In the genomic region with DNA sequence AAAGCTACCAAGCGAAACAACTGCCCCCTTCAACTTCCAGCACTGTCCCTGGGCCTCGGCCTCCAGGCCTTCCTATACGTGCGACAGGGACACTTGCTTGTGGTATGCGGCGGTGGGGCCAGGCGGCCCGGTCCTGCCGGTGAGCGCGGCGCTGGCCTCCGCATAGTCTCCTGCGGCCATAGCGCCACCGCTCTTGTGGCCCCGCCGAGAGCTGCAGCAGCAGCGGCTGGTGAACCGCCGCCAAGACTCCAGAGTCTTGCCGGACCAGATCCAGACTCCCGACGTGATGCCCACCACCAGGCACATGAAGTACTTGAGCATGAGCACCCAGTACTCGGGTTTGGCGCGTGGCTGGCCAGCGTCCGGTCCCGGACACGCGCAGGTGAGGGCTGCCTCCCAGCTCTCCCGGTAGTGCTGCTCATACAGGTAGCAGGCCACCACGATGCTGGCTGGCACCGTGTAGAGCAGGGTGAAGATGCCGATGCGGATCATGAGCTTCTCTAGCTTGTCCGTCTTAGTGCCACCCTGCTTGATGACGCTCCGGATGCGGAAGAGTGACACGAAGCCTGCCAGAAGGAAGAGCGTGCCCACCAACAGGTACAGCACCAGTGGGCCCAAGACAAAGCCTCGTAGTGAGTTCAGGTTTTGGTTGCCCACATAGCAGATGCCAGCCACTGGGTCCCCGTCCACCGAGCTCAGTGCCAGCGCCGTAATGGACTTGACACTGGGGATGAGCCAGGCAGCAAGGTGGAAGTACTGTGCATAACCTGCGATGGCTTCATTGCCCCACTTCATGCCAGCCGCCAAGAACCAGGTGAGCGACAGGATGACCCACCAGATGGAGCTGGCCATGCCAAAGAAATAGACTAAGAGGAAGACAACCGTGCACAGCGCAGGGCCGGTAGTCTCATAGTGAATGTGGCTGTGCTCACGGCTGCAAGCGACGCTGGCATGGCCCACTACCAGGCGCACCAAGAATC, we compare ENCODE assay signal across 8 mouse cellular contexts. TPM values are rescaled to one million over a fixed set of nuclear protein-coding genes. Genes with fewer than 3 reads are reported as not detected.
DNase-seq lines count a peak whose midpoint lies in the region; ATAC-seq and TF ChIP-seq lines count a peak whose summit lies in the region.

No protein-coding gene starts in this region.

- H3K4me2 ChIP-seq in heart, postnatal 0 days (ENCODE audit: low read depth, low read length): peak overlapping the region; percentile 81
- H3K4me2 ChIP-seq in midbrain, embryonic 11.5 days: peak overlapping the region; percentile 97
- peak overlapping the region; percentile 89 for H3K4me2 ChIP-seq in stomach, embryonic 14.5 days (replicated peaks; ENCODE audit: low read depth, low read length)

- TF ChIP-seq CTCF in heart, postnatal 0 days (IDR thresholded peaks at IDR 0.05; ENCODE audit: low read depth): peak; percentile 30

- TF ChIP-seq EP300 in heart, postnatal 0 days (IDR thresholded peaks at IDR 0.05; ENCODE audit: low read depth): no peak

- H3K4me1 ChIP-seq in heart, postnatal 0 days (ENCODE audit: control insufficient read depth, insufficient read depth): peaks cover 29% of the 10 kb centered on the region
- H3K4me1 ChIP-seq in midbrain, embryonic 11.5 days (ENCODE audit: control insufficient read depth, insufficient read depth, low read length): peaks cover 31% of the 10 kb centered on the region
- H3K4me1 ChIP-seq in stomach, embryonic 14.5 days (ENCODE audit: control insufficient read depth, insufficient read depth, low read length): peaks cover 19% of the 10 kb centered on the region; the same call in 1 of the 2 replicates

- peak overlapping the region; percentile 72 for H3K4me3 ChIP-seq in heart, postnatal 0 days (ENCODE audit: low read depth, low read length)
- H3K4me3 ChIP-seq in midbrain, embryonic 11.5 days (ENCODE audit: low read depth, low read length): peak overlapping the region; percentile 58
- H3K4me3 ChIP-seq in stomach, embryonic 14.5 days (ENCODE audit: low read depth, low read length): peak overlapping the region; percentile 64

- no peak for ATAC-seq in heart, postnatal 0 days (ENCODE audit: insufficient read depth, low read depth)
- no peak for ATAC-seq in midbrain, embryonic 11.5 days (ENCODE audit: low FRiP score)
- no peak for ATAC-seq in stomach, embryonic 14.5 days (ENCODE audit: insufficient number of reproducible peaks, insufficient read depth, low FRiP score, low read depth)
- ATAC-seq in activated CD4-positive, CD25-positive, alpha-beta regulatory T cell, adult 4 months: no peak

- 47% methylated on average over 58 of the region's 58 CpGs for WGBS in heart, postnatal 0 days
- 36% methylated on average over 58 of the region's 58 CpGs for WGBS in midbrain, embryonic 11.5 days
- 36% methylated on average over 58 of the region's 58 CpGs for WGBS in stomach, embryonic 14.5 days

- H3K9me3 ChIP-seq in heart, postnatal 0 days (replicated peaks; ENCODE audit: control insufficient read depth, low read length): no peaks in the 10 kb centered on the region
- H3K9me3 ChIP-seq in midbrain, embryonic 11.5 days (ENCODE audit: control insufficient read depth, low read length): no peaks in the 10 kb centered on the region
- no peaks in the 10 kb centered on the region for H3K9me3 ChIP-seq in stomach, embryonic 14.5 days (ENCODE audit: control insufficient read depth, low read depth, low read length)

- H3K27ac ChIP-seq in heart, postnatal 0 days (ENCODE audit: low read depth): no peak overlapping the region
- H3K27ac ChIP-seq in midbrain, embryonic 11.5 days (ENCODE audit: low read depth, low read length): no peak overlapping the region
- H3K27ac ChIP-seq in stomach, embryonic 14.5 days (ENCODE audit: low read length): peak overlapping the region; percentile 27; the same call in 1 of the 2 replicates

- H3K36me3 ChIP-seq in heart, postnatal 0 days (replicated peaks; ENCODE audit: control insufficient read depth, insufficient read depth, low read length): peaks cover 3% of the 10 kb centered on the region; the same call in 1 of the 2 replicates
- H3K36me3 ChIP-seq in midbrain, embryonic 11.5 days (ENCODE audit: control insufficient read depth, insufficient read depth, low read length): no peaks in the 10 kb centered on the region
- H3K36me3 ChIP-seq in stomach, embryonic 14.5 days (ENCODE audit: control insufficient read depth, insufficient read depth, low read length): peaks cover 10% of the 10 kb centered on the region

- H3K9ac ChIP-seq in heart, postnatal 0 days (replicated peaks; ENCODE audit: low read depth, low read length): peak overlapping the region; percentile 47
- H3K9ac ChIP-seq in midbrain, embryonic 11.5 days (ENCODE audit: low read length): peak overlapping the region; percentile 38
- peak overlapping the region; percentile 66 for H3K9ac ChIP-seq in stomach, embryonic 14.5 days (replicated peaks; ENCODE audit: low read depth, low read length)

- no peaks in the 10 kb centered on the region for H3K27me3 ChIP-seq in heart, postnatal 0 days (ENCODE audit: control insufficient read depth, insufficient read depth, low read length)
- H3K27me3 ChIP-seq in midbrain, embryonic 11.5 days (ENCODE audit: control insufficient read depth, insufficient read depth, low read length): peaks cover 41% of the 10 kb centered on the region
- H3K27me3 ChIP-seq in stomach, embryonic 14.5 days (ENCODE audit: control insufficient read depth, insufficient read depth, low read length): no peaks in the 10 kb centered on the region

- DNase-seq in urinary bladder, postnatal 14 days (ENCODE audit: low spot score): peak; percentile 28
- DNase-seq in urinary bladder, postnatal 25 days (ENCODE audit: low spot score): no peak
- peak; percentile 59 for DNase-seq in embryo, embryonic 9.5 days (ENCODE audit: extremely low spot score)
- peak; percentile 43 for DNase-seq in heart, postnatal 0 days (ENCODE audit: low spot score)
- DNase-seq in kidney, postnatal 36 days: peak; percentile 29 to 67
- DNase-seq in midbrain, embryonic 11.5 days (ENCODE audit: low spot score, missing footprints): peak; percentile 92

RNA-seq across cellular contexts. Expression of a gene that starts 2.5 kb away (rescaled TPM):
- 6.0 and 17.9 TPM in 2 replicates for total RNA-seq in heart, postnatal 0 days (2014; rRNA removed; ENCODE audit: low replicate concordance)
- polyA plus RNA-seq in heart, postnatal 0 days (2015; fragmentation: Nextera tagmentation; extraction: Ambion mirVana): 1.3 and 1.4 TPM in 2 replicates
- 0.18 and 0.52 TPM in 2 replicates for polyA plus RNA-seq in midbrain, embryonic 11.5 days (2014; fragmentation: Nextera tagmentation; extraction: Ambion mirVana)
- polyA plus RNA-seq in stomach, embryonic 14.5 days (2014; fragmentation: Nextera tagmentation; extraction: Ambion mirVana): 11.6 and 11.8 TPM in 2 replicates
- under 1 TPM; 0.53 to 0.64 TPM for polyA plus RNA-seq in activated CD4-positive, CD25-positive, alpha-beta regulatory T cell, adult 4 months (2017; shearing (Covaris generic))

RNA-seq across cellular contexts. Expression of a gene that starts 44.8 kb away (rescaled TPM):
- 9.7 and 12.7 TPM in 2 replicates for total RNA-seq in heart, postnatal 0 days (2014; rRNA removed; ENCODE audit: low replicate concordance)
- 2.5 and 3.4 TPM in 2 replicates for polyA plus RNA-seq in heart, postnatal 0 days (2015; fragmentation: Nextera tagmentation; extraction: Ambion mirVana)
- polyA plus RNA-seq in midbrain, embryonic 11.5 days (2014; fragmentation: Nextera tagmentation; extraction: Ambion mirVana): 10.2 and 12.9 TPM in 2 replicates
- polyA plus RNA-seq in stomach, embryonic 14.5 days (2014; fragmentation: Nextera tagmentation; extraction: Ambion mirVana): 8.9 and 10.9 TPM in 2 replicates
- 1 to 10 TPM; 1.5 to 2.3 TPM for polyA plus RNA-seq in activated CD4-positive, CD25-positive, alpha-beta regulatory T cell, adult 4 months (2017; shearing (Covaris generic))
